Mouse (Mus musculus) left cerebral cortex, adult 2 months (tissue): ENCODE results near the gene Hoxa10. TPM values are rescaled to one million over a fixed set of nuclear protein-coding genes. Genes with fewer than 3 reads are reported as not detected.

ENCODE experiments used
- DNase-seq, 2 experiments: peaks; one replicate each; pipeline ENCODE4 v3.0.0; 2021 to 2022; ENCODE audit warnings: low spot score in 2 of 2, mixed read lengths in 1 of 2; ENCODE audit errors: extremely low spot score in 1 of 2
- H3K27ac ChIP-seq: fragments of 200-600 bp; 2 replicates; pipeline ENCODE4 v1.8.1; 2022
- H3K4me3 ChIP-seq: fragments of 200-600 bp; 2 replicates; pipeline ENCODE4 v1.8.1; 2022
- CTCF ChIP-seq: fragments of 200-600 bp; IDR thresholded peaks from 2 replicates; pipeline ENCODE4 v1.8.1; 2022; ENCODE audit warnings: antibody characterized with exemption, mild to moderate bottlenecking, moderate library complexity
- intact Hi-C: fragments of 180-260 bp; cut with DNase I; formaldehyde crosslinking; loops from one replicate; pipeline ENCODE4 v1.15.1; 2025
- total RNA-seq, 2 experiments: library from RNA; stranded (reverse); gene quantifications; 2 replicates each; pipeline ENCODE4 v1.2.3; 2021

Hoxa10 gene
- total RNA-seq, 2 experiments from 2014 or later, result not detected

- Histone ChIP-seq H3K27ac (no peak overlapping the region), H3K4me3 (no peak overlapping the region)
- intact Hi-C loops, result no loop called here
- DNase-seq, result no peak
- TF ChIP-seq CTCF, result no peak
Observed at GRCm38 (mm10) chr6:52232568-52232965, 8.1 kb downstream of the Hoxa10 start.

- H3K27ac ChIP-seq, result no peak overlapping the region
- no peak overlapping the region for H3K4me3 ChIP-seq
- TF ChIP-seq CTCF, result no peak
- no peak for DNase-seq
- intact Hi-C loops, result no loop called here
Observed at GRCm38 (mm10) chr6:52231885-52232567, 8.6 kb downstream of the Hoxa10 start.

GRCm38 (mm10) chr6:52230516-52231165 lies 10.0 kb downstream of the Hoxa10 start, which contains the start of gene Hoxa9:
Gene Hoxa9 (minus strand): TSS chr6:52231089.
- intact Hi-C loops, result no loop called here
- TF ChIP-seq CTCF, result no peak
- DNase-seq, result no peak
- no peak within 1 kb of the TSS for H3K27ac ChIP-seq
- no peak within 1 kb of the TSS for H3K4me3 ChIP-seq

- intact Hi-C loops, result loop anchor here (10.0 kb wide), 1 partner anchor 845 kb away; no protein-coding TSS in a partner anchor
- DNase-seq, result no peak
- TF ChIP-seq CTCF, result no peak
Observed at GRCm38 (mm10) chr6:52229558-52230416, 10.9 kb downstream of the Hoxa10 start.

GRCm38 (mm10) chr6:52228475-52229465 lies 11.9 kb downstream of the Hoxa10 start:
- no peak for DNase-seq
- H3K4me3 ChIP-seq, result no peak overlapping the region
- intact Hi-C loops, result loop anchor here (10.0 kb wide), 1 partner anchor 844 kb away; no protein-coding TSS in a partner anchor
- no peak for TF ChIP-seq CTCF
- H3K27ac ChIP-seq, result no peak overlapping the region

More at GRCm38 (mm10) chr6:52229558-52230416, 10.9 kb downstream of the Hoxa10 start:
- H3K27ac ChIP-seq, result no peak overlapping the region
- no peak overlapping the region for H3K4me3 ChIP-seq

GRCm38 (mm10) chr6:52227470-52228222 lies 13.0 kb downstream of the Hoxa10 start:
- intact Hi-C loops, result loop anchor here (10.0 kb wide), 1 partner anchor 843 kb away; no protein-coding TSS in a partner anchor

GRCm38 (mm10) chr6:52226569-52227257 lies 13.9 kb downstream of the Hoxa10 start:
- TF ChIP-seq CTCF, result no peak
- Histone ChIP-seq H3K4me3 (no peak overlapping the region), H3K27ac (no peak overlapping the region)
- intact Hi-C loops, result loop anchor here (10.0 kb wide), 1 partner anchor 842 kb away; no protein-coding TSS in a partner anchor
- DNase-seq, result no peak

More at GRCm38 (mm10) chr6:52227470-52228222, 13.0 kb downstream of the Hoxa10 start:
- no peak for TF ChIP-seq CTCF
- Histone ChIP-seq H3K27ac (no peak overlapping the region), H3K4me3 (no peak overlapping the region)
- DNase-seq, result no peak

- H3K27ac ChIP-seq, result no peak overlapping the region
- DNase-seq, result no peak
- intact Hi-C loops, result loop anchor here (10.0 kb wide), 1 partner anchor 841 kb away; no protein-coding TSS in a partner anchor
- no peak overlapping the region for H3K4me3 ChIP-seq
- no peak for TF ChIP-seq CTCF
Observed at GRCm38 (mm10) chr6:52225612-52226568, 14.8 kb downstream of the Hoxa10 start.
